Mouse (Mus musculus) megakaryocyte, adult 5-6 weeks (primary cell): Measurements from ENCODE around the gene Abcc2. TPM values are rescaled to one million over a fixed set of nuclear protein-coding genes. Genes with fewer than 3 reads are reported as not detected.

Experiments used
- total RNA-seq, 2 experiments: library from RNA; stranded (forward) in 1 of 2; stranded (reverse) in 1 of 2; fragments of 153-499, 151-499 nt in 1 of 2; fragments of 221-1000, 200-1000 nt in 1 of 2; gene quantifications; 2 replicates each; pipeline versions ENCODE4 v1.2.3 to v1.2.4; 2015 to 2017

Gene Abcc2
- total RNA-seq, 2 experiments from 2014 or later: 2.8 to 3.3 TPM

Other genes with a start within 250 kb of the Abcc2 start
- not detected in 2 replicates for gene Nkx2-3, start 169.9 kb upstream of the Abcc2 start, total RNA-seq (2015)
- gene Nkx2-3, start 169.9 kb upstream of the Abcc2 start, total RNA-seq (2017): not detected in 2 replicates
- 21.0 and 25.0 TPM in 2 replicates for gene Slc25a28, start 107.3 kb upstream of the Abcc2 start, total RNA-seq (2015)
- gene Slc25a28, start 107.3 kb upstream of the Abcc2 start, total RNA-seq (2017): 33.5 and 33.6 TPM in 2 replicates
- 16.6 and 17.8 TPM in 2 replicates for gene Entpd7, start 92.5 kb upstream of the Abcc2 start, total RNA-seq (2015)
- 7.4 and 7.7 TPM in 2 replicates for gene Entpd7, start 92.5 kb upstream of the Abcc2 start, total RNA-seq (2017)
- 29.8 and 37.1 TPM in 2 replicates for gene Cutc, start 29.2 kb upstream of the Abcc2 start, total RNA-seq (2015)
- 19.2 and 29.5 TPM in 2 replicates for gene Cutc, start 29.2 kb upstream of the Abcc2 start, total RNA-seq (2017)
- gene Cox15, start 29.2 kb upstream of the Abcc2 start, total RNA-seq (2015): 9.0 and 10.6 TPM in 2 replicates
- 8.7 and 19.2 TPM in 2 replicates for gene Cox15, start 29.2 kb upstream of the Abcc2 start, total RNA-seq (2017)
- gene Dnmbp, start 158.0 kb downstream of the Abcc2 start, total RNA-seq (2015): 5.4 and 7.2 TPM in 2 replicates
- 9.7 and 11.1 TPM in 2 replicates for gene Dnmbp, start 158.0 kb downstream of the Abcc2 start, total RNA-seq (2017)
- gene Cpn1, start 204.4 kb downstream of the Abcc2 start, total RNA-seq (2015): 0.16 TPM in 1 of 2 replicates, not detected in the other
- 0.20 and 0.77 TPM in 2 replicates for gene Cpn1, start 204.4 kb downstream of the Abcc2 start, total RNA-seq (2017)
- gene Cyp2c23, start 247.0 kb downstream of the Abcc2 start, total RNA-seq (2015): not detected in 2 replicates
- gene Cyp2c23, start 247.0 kb downstream of the Abcc2 start, total RNA-seq (2017): not detected in 2 replicates